Mouse (Mus musculus) megakaryocyte, embryonic 14.5 days (primary cell): Measurements from ENCODE around the gene Slc31a1. TPM values are rescaled to one million over a fixed set of nuclear protein-coding genes. Genes with fewer than 3 reads are reported as not detected.

Source experiments
- H3K27me3 ChIP-seq: replicated peaks from 2 replicates; pipeline ENCODE3; 2012; ENCODE audit warnings: inconsistent platforms
- H3K36me3 ChIP-seq: replicated peaks from 2 replicates; pipeline ENCODE3; 2012; ENCODE audit warnings: low read length, inconsistent platforms, mixed read lengths
- H3K4me1 ChIP-seq: 2 replicates; pipeline ENCODE4 v1.6.1; 2012; ENCODE audit warnings: inconsistent platforms
- H3K4me3 ChIP-seq: replicated peaks from 2 replicates; pipeline ENCODE3; 2012; ENCODE audit warnings: moderate library complexity, mild to moderate bottlenecking, inconsistent platforms
- H3K9me3 ChIP-seq: 2 replicates; pipeline ENCODE4 v1.6.1; 2012; ENCODE audit warnings: inconsistent platforms
- FLI1 ChIP-seq: IDR thresholded peaks from 2 replicates; pipeline ENCODE4 v1.6.1; 2012; ENCODE audit warnings: low read length, inconsistent platforms, mixed read lengths
- GATA1 ChIP-seq: IDR thresholded peaks from 3 replicates; pipeline ENCODE4 v1.6.1; 2012; ENCODE audit warnings: mixed read lengths, low read length, inconsistent platforms, borderline replicate concordance
- polyA plus RNA-seq: library from polyadenylated mRNA; stranded (reverse); fragments of >175 nt; gene quantifications from 2 replicates; pipeline ENCODE4 v1.2.3, GENCODE M21; 2012; ENCODE audit warnings: low replicate concordance; ENCODE audit not compliant: insufficient read depth

Gene Slc31a1
- polyA plus RNA-seq, 1 experiment = 2.0 TPM

- Histone ChIP-seq H3K4me3 (no peak overlapping the region), H3K27me3 (no peaks in the 10 kb centered on the region), H3K36me3 (peaks cover 85% of the 10 kb centered on the region), H3K9me3 (no peaks in the 10 kb centered on the region), H3K4me1 (peaks cover 46% of the 10 kb centered on the region)
- no peak for TF ChIP-seq FLI1
These were observed 37.3 kb downstream of the Slc31a1 start for GRCm38 (mm10) chr4:62397616-62398365.

- Histone ChIP-seq H3K4me3 (no peak overlapping the region), H3K9me3 (no peaks in the 10 kb centered on the region), H3K36me3 (peaks cover 87% of the 10 kb centered on the region), H3K4me1 (peaks cover 52% of the 10 kb centered on the region), H3K27me3 (no peaks in the 10 kb centered on the region)
- TF ChIP-seq GATA1 (no peak), FLI1 (no peak)
These were observed 38.4 kb downstream of the Slc31a1 start for GRCm38 (mm10) chr4:62398956-62399355.

GRCm38 (mm10) chr4:62406133-62406532 lies 45.6 kb downstream of the Slc31a1 start:
- Histone ChIP-seq H3K9me3 (no peaks in the 10 kb centered on the region), H3K36me3 (peaks cover 53% of the 10 kb centered on the region), H3K4me1 (peaks cover 45% of the 10 kb centered on the region), H3K4me3 (no peak overlapping the region), H3K27me3 (no peaks in the 10 kb centered on the region)
- no peak for TF ChIP-seq FLI1
- TF ChIP-seq GATA1 = no peak

- no peaks in the 10 kb centered on the region for H3K27me3 ChIP-seq
- TF ChIP-seq FLI1 (no peak), GATA1 (no peak)
- H3K9me3 ChIP-seq = no peaks in the 10 kb centered on the region
- peak overlapping the region; percentile 95 for H3K4me3 ChIP-seq
- peaks cover 53% of the 10 kb centered on the region for H3K36me3 ChIP-seq
- H3K4me1 ChIP-seq = peaks cover 58% of the 10 kb centered on the region
These were observed 47.4 kb downstream of the Slc31a1 start for GRCm38 (mm10) chr4:62407730-62408582.

- TF ChIP-seq FLI1 = 0 out of 2 replicates have a peak, but pooled peaks have one; percentile 56
- TF ChIP-seq GATA1 = no peak
- H3K27me3 ChIP-seq = no peaks in the 10 kb centered on the region
- peak within 1 kb of the TSS; percentile 95 for H3K4me3 ChIP-seq
- H3K36me3 ChIP-seq = peaks cover 53% of the 10 kb centered on the region
- H3K9me3 ChIP-seq = no peaks in the 10 kb centered on the region
- peaks cover 54% of the 10 kb centered on the region for H3K4me1 ChIP-seq
These were observed 48.2 kb downstream of the Slc31a1 start, which contains the start of the genes Cdc26 and Prpf4 for GRCm38 (mm10) chr4:62408601-62409282. Cdc26 (minus strand) TSS chr4:62408642. Prpf4 (plus strand) TSS chr4:62408797.

GRCm38 (mm10) chr4:62409615-62410014 lies 49.1 kb downstream of the Slc31a1 start:
- Histone ChIP-seq H3K27me3 (no peaks in the 10 kb centered on the region), H3K4me1 (peaks cover 52% of the 10 kb centered on the region), H3K36me3 (peaks cover 54% of the 10 kb centered on the region), H3K4me3 (peak overlapping the region; percentile 95), H3K9me3 (no peaks in the 10 kb centered on the region)
- TF ChIP-seq FLI1 = no peak
- TF ChIP-seq GATA1 = no peak

- H3K27me3 ChIP-seq = no peaks in the 10 kb centered on the region
- peak overlapping the region; percentile 95 for H3K4me3 ChIP-seq
- peaks cover 54% of the 10 kb centered on the region for H3K36me3 ChIP-seq
- no peaks in the 10 kb centered on the region for H3K9me3 ChIP-seq
- H3K4me1 ChIP-seq = peaks cover 54% of the 10 kb centered on the region
- TF ChIP-seq GATA1 = no peak
- TF ChIP-seq FLI1 = no peak
These were observed 49.8 kb downstream of the Slc31a1 start for GRCm38 (mm10) chr4:62410325-62410724.

- peak overlapping the region; percentile 2 for H3K4me3 ChIP-seq
- H3K36me3 ChIP-seq = peaks cover 58% of the 10 kb centered on the region
- no peak for TF ChIP-seq FLI1
- no peak for TF ChIP-seq GATA1
- H3K4me1 ChIP-seq = peaks cover 54% of the 10 kb centered on the region
- H3K27me3 ChIP-seq = no peaks in the 10 kb centered on the region
- H3K9me3 ChIP-seq = no peaks in the 10 kb centered on the region
These were observed 51.1 kb downstream of the Slc31a1 start for GRCm38 (mm10) chr4:62411606-62412005.

DNA sequence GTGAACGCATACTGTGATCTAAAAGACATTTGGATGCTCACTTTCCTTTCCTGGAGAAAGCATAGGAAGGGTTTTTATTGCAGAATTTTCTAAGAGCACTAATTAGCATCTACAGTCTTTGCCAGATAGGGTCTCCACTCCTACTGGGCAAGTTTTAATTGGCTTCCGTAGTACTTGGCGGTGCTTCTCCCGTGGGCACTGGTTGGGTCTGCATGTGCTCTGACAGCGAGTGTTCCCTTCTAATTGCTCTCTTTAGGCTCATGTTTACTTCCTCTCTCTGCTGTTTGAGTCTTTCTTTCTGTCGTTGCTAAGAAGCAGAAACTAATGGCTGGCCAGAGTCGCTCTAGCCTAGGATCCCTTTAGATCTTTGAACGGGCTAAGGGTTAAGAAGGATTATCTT lies 57.9 kb downstream of the Slc31a1 start:
- Histone ChIP-seq H3K27me3 (no peaks in the 10 kb centered on the region), H3K36me3 (peaks cover 100% of the 10 kb centered on the region), H3K4me3 (no peak overlapping the region), H3K4me1 (peaks cover 27% of the 10 kb centered on the region), H3K9me3 (no peaks in the 10 kb centered on the region)
- TF ChIP-seq FLI1 = no peak
- TF ChIP-seq GATA1 = no peak
